Mouse (Mus musculus) embryonic fibroblast, embryonic 13.5 days (primary cell): ENCODE results near the gene Neurl1a. TPM values are rescaled to one million over a fixed set of nuclear protein-coding genes. Genes with fewer than 3 reads are reported as not detected.
A peak's percentile ranks its signal among the peaks of the same experiment; 100 is the strongest.

Experiments used
- H3K27ac ChIP-seq: 2 replicates; pipeline ENCODE4 v1.5.1; 2012; ENCODE audit warnings: low read length, control low read depth, inconsistent platforms; ENCODE audit not compliant: insufficient read depth
- H3K4me1 ChIP-seq: 2 replicates; pipeline ENCODE4 v1.6.1; 2011; ENCODE audit warnings: low read length; ENCODE audit not compliant: control insufficient read depth, insufficient read depth
- H3K4me3 ChIP-seq: 2 replicates; pipeline ENCODE4 v1.5.1; 2011; ENCODE audit warnings: mild to moderate bottlenecking, control low read depth, low read length; ENCODE audit not compliant: insufficient read depth
- CTCF ChIP-seq: IDR thresholded peaks from 2 replicates; pipeline ENCODE4 v1.5.1; 2011; ENCODE audit warnings: mild to moderate bottlenecking, control low read depth, low read length, moderate library complexity, borderline replicate concordance; ENCODE audit not compliant: insufficient read depth
- POLR2A ChIP-seq: IDR thresholded peaks from 2 replicates; pipeline ENCODE4 v1.6.1; 2011; ENCODE audit warnings: low read depth, mild to moderate bottlenecking, control low read depth, low read length, moderate library complexity
- polyA plus RNA-seq: library from polyadenylated mRNA; stranded (reverse); fragments of >200 nt; gene quantifications from 2 replicates; pipeline ENCODE4 v1.2.4, GENCODE M21; 2011; ENCODE audit warnings: low read depth; ENCODE audit not compliant: missing spikeins, insufficient read length

Gene Neurl1a
- polyA plus RNA-seq, 1 experiment = 2.6 TPM

- no peak overlapping the region for H3K27ac ChIP-seq
- H3K4me1 ChIP-seq = no peaks in the 10 kb centered on the region
- TF ChIP-seq CTCF (no peak), POLR2A (no peak)
- H3K4me3 ChIP-seq = no peak overlapping the region
Measured at GRCm38 (mm10) chr19:47211609-47212312, 33.1 kb downstream of the Neurl1a start.

GRCm38 (mm10) chr19:47212401-47212800 is 33.8 kb downstream of the Neurl1a start:
- Histone ChIP-seq H3K4me3 (no peak overlapping the region), H3K4me1 (no peaks in the 10 kb centered on the region), H3K27ac (no peak overlapping the region)
- TF ChIP-seq CTCF (no peak), POLR2A (no peak)

GRCm38 (mm10) chr19:47213470-47213869 is 34.9 kb downstream of the Neurl1a start:
- no peak overlapping the region for H3K4me3 ChIP-seq
- TF ChIP-seq POLR2A = no peak
- no peak for TF ChIP-seq CTCF
- H3K27ac ChIP-seq = no peak overlapping the region
- no peaks in the 10 kb centered on the region for H3K4me1 ChIP-seq

GRCm38 (mm10) chr19:47216766-47217165 is 38.1 kb downstream of the Neurl1a start:
- TF ChIP-seq CTCF (no peak), POLR2A (no peak)
- Histone ChIP-seq H3K27ac (no peak overlapping the region), H3K4me1 (peaks cover 23% of the 10 kb centered on the region), H3K4me3 (no peak overlapping the region)

GRCm38 (mm10) chr19:47219622-47220021 is 41.0 kb downstream of the Neurl1a start:
- Histone ChIP-seq H3K27ac (peak overlapping the region; percentile 82), H3K4me1 (peaks cover 29% of the 10 kb centered on the region), H3K4me3 (no peak overlapping the region)
- no peak for TF ChIP-seq CTCF
- TF ChIP-seq POLR2A = peak; percentile 58

- peak overlapping the region; percentile 82 for H3K27ac ChIP-seq
- TF ChIP-seq CTCF (no peak), POLR2A (no peak)
- no peak overlapping the region for H3K4me3 ChIP-seq
- H3K4me1 ChIP-seq = peaks cover 29% of the 10 kb centered on the region
Measured at GRCm38 (mm10) chr19:47220232-47220631, 41.6 kb downstream of the Neurl1a start.

- peaks cover 29% of the 10 kb centered on the region for H3K4me1 ChIP-seq
- TF ChIP-seq POLR2A (no peak), CTCF (no peak)
- no peak overlapping the region for H3K4me3 ChIP-seq
- H3K27ac ChIP-seq = peak overlapping the region; percentile 82
Measured at GRCm38 (mm10) chr19:47221006-47221405, 42.4 kb downstream of the Neurl1a start.

- Histone ChIP-seq H3K4me3 (no peak overlapping the region), H3K27ac (no peak overlapping the region; the same call in 1 of the 2 replicates), H3K4me1 (peaks cover 29% of the 10 kb centered on the region)
- TF ChIP-seq CTCF = no peak
- no peak for TF ChIP-seq POLR2A
Measured at GRCm38 (mm10) chr19:47221500-47222153, 43.0 kb downstream of the Neurl1a start.

GRCm38 (mm10) chr19:47222154-47222840 is 43.7 kb downstream of the Neurl1a start:
- H3K4me3 ChIP-seq = no peak overlapping the region
- no peak overlapping the region for H3K27ac ChIP-seq
- H3K4me1 ChIP-seq = peaks cover 29% of the 10 kb centered on the region
- TF ChIP-seq CTCF (no peak), POLR2A (no peak)
